Mouse (Mus musculus): ENCODE measurements at regions not wholly inside any gene's neighbourhood (a gene's known extent, or its start where the extent isn't known, plus 50 kb on each side); places are given as distances from the start of the nearest gene placed in this dataset.

DNA sequence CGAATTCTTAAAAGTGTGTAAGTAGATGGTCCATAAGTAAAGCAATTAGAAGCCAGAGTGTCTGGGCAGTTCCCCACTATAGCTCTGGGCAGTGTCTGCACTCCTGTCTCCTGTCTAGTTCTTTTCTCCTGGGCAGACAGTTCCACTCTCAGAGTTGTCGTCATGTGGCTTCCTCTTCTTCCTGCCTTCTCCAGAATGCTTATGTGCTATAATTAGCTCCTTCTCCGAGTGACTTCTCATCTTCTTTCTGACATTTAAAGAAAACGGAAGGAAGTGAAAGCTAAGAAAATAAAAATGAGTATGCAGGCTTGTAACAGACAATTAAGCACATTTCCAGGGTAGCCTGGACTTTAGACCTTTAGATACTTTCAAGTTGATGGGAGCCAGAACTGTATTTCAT is 155.1 kb upstream of the Tnfaip3 start:
- Histone ChIP-seq H3K9me3 (peaks cover 10% of the 10 kb centered on the region; the same call in 1 of the 2 replicates), H3K4me3 (replicated peaks) (peak overlapping the region; percentile 80), H3K36me3 (replicated peaks; ENCODE audit: low read length) (peaks cover 14% of the 10 kb centered on the region), H3K27me3 (replicated peaks) (no peaks in the 10 kb centered on the region), H3K4me1 (peaks cover 77% of the 10 kb centered on the region)
- no peak for TF ChIP-seq FLI1 (IDR thresholded peaks at IDR 0.05; ENCODE audit: low read length)
- no peak for TF ChIP-seq GATA1 (IDR thresholded peaks at IDR 0.05; ENCODE audit: borderline replicate concordance, low read length)

- H3K4me1 ChIP-seq: peaks cover 79% of the 10 kb centered on the region
- H3K36me3 ChIP-seq (replicated peaks; ENCODE audit: low read length): peaks cover 4% of the 10 kb centered on the region
- no peak overlapping the region for H3K4me3 ChIP-seq (replicated peaks)
- H3K9me3 ChIP-seq: 0 out of 2 replicates have a peak, but pooled peaks cover 2% of the 10 kb centered on the region
- TF ChIP-seq GATA1 (IDR thresholded peaks at IDR 0.05; ENCODE audit: borderline replicate concordance, low read length) (no peak), FLI1 (IDR thresholded peaks at IDR 0.05; ENCODE audit: low read length) (no peak)
- H3K27me3 ChIP-seq (replicated peaks): no peaks in the 10 kb centered on the region
Measured at GRCm38 (mm10) chr10:19169272-19169671, 153.8 kb upstream of the Tnfaip3 start.

DNA sequence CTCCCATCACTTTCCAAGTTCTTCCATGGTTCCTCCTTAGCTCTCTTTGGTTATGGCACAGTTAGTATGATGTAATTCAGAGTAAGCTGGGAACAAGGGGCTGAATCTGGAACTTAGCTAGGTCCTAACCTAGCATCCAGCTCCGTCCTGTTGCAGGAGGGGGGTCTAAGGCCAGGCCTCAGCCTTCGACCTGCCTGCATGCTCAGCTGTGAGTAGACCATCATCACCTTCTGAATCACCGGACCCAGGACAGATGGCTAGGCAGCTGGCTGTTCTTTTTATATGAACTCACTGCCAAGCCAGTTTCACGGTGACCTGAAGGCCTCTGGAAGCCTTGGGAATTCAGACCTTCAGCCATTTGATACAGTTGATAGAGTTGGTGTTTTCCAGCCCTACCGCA is 152.9 kb upstream of the Tnfaip3 start:
- TF ChIP-seq FLI1 (IDR thresholded peaks at IDR 0.05; ENCODE audit: low read length) (no peak), GATA1 (IDR thresholded peaks at IDR 0.05; ENCODE audit: borderline replicate concordance, low read length) (no peak)
- Histone ChIP-seq H3K36me3 (replicated peaks; ENCODE audit: low read length) (no peaks in the 10 kb centered on the region), H3K4me1 (peaks cover 79% of the 10 kb centered on the region), H3K27me3 (replicated peaks) (no peaks in the 10 kb centered on the region), H3K4me3 (replicated peaks) (peak overlapping the region; percentile 87), H3K9me3 (no peaks in the 10 kb centered on the region)

DNA sequence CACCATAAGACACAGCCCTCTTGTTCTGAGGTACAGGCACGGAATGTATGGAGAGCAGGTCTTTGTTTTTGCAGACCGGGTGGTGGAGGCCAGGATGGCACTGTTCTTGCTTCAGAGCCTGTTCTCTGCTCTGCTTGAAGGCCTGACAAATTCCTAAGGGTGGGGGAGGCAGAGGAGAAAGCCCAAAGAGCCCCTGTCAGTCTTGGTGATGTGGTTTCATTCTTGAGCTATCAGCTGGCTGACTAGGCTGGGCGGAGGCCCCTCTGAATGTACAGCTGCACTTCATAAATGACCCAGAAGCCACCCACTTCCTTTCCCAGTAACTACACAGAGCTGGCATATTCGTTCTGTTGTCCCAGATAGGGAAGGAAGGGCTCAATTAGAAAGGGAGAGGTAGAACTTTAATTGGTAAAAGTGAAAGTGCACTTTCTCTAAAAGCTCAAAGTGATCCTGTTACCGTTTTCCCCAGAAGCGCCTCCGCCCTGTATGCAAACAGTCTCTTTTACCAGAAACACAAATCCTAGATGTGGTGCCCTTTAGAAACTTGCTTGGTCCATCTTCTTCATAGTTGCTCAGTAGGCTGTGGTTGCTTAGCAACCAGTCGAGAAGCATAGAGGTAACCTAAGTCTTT is 152.3 kb upstream of the Tnfaip3 start:
- Histone ChIP-seq H3K36me3 (replicated peaks; ENCODE audit: low read length) (no peaks in the 10 kb centered on the region), H3K4me1 (peaks cover 76% of the 10 kb centered on the region), H3K27me3 (replicated peaks) (no peaks in the 10 kb centered on the region), H3K4me3 (replicated peaks) (peak overlapping the region; percentile 87), H3K9me3 (no peaks in the 10 kb centered on the region)
- TF ChIP-seq FLI1 (IDR thresholded peaks at IDR 0.05; ENCODE audit: low read length) (no peak), GATA1 (IDR thresholded peaks at IDR 0.05; ENCODE audit: borderline replicate concordance, low read length) (no peak)

DNA sequence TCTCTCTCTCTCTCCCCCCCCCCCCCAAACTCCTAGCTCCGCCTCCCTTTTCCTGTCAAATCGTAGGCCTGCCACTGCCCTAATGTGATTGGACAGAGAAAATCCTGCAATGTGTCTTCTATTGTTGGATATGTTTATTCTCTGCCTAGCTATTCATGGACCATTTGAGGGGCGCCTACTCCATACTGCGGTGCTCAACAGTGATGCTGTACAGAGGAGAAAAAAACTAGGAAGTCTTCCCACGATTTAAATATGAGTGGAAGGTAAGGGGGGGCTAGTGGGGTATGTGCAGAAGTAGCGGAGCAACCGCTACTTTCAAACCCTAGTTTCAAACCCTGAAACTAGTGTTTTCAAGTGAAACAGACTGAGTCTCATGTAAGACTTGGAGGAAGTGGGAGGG is 151.6 kb upstream of the Tnfaip3 start:
- Histone ChIP-seq H3K9me3 (no peaks in the 10 kb centered on the region), H3K4me1 (peaks cover 72% of the 10 kb centered on the region), H3K36me3 (replicated peaks; ENCODE audit: low read length) (no peaks in the 10 kb centered on the region), H3K27me3 (replicated peaks) (no peaks in the 10 kb centered on the region), H3K4me3 (replicated peaks) (peak overlapping the region; percentile 87)
- TF ChIP-seq GATA1 (IDR thresholded peaks at IDR 0.05; ENCODE audit: borderline replicate concordance, low read length) (no peak), FLI1 (IDR thresholded peaks at IDR 0.05; ENCODE audit: low read length) (no peak)

DNA sequence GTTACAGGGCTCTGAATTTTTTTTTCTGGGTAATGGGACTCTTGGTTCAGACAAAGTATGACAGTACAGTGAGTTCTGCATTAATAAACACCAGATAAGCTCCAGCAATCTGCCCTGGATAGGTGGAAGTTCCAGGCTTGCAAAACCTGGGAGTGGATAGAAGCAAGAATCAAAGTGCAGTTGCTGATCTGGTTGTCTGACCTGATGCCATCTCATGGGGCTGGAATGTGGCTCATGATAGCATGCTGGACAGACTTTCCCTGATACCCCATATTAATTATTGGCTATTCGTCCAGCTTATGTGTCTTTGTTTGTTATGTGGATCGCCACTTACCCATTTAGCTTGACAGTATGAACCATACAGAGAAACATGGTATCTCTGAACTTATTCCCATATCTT is 146.6 kb upstream of the Tnfaip3 start:
- H3K4me1 ChIP-seq: peaks cover 50% of the 10 kb centered on the region
- H3K4me3 ChIP-seq (replicated peaks): no peak overlapping the region
- TF ChIP-seq GATA1 (IDR thresholded peaks at IDR 0.05; ENCODE audit: borderline replicate concordance, low read length) (no peak), FLI1 (IDR thresholded peaks at IDR 0.05; ENCODE audit: low read length) (no peak)
- no peaks in the 10 kb centered on the region for H3K36me3 ChIP-seq (replicated peaks; ENCODE audit: low read length)
- H3K9me3 ChIP-seq: no peaks in the 10 kb centered on the region
- H3K27me3 ChIP-seq (replicated peaks): no peaks in the 10 kb centered on the region

- TF ChIP-seq GATA1 (IDR thresholded peaks at IDR 0.05; ENCODE audit: borderline replicate concordance, low read length) (no peak), FLI1 (IDR thresholded peaks at IDR 0.05; ENCODE audit: low read length) (no peak)
- H3K9me3 ChIP-seq: no peaks in the 10 kb centered on the region
- no peaks in the 10 kb centered on the region for H3K36me3 ChIP-seq (replicated peaks; ENCODE audit: low read length)
- H3K27me3 ChIP-seq (replicated peaks): no peaks in the 10 kb centered on the region
- H3K4me3 ChIP-seq (replicated peaks): no peak overlapping the region
- H3K4me1 ChIP-seq: peaks cover 44% of the 10 kb centered on the region
Measured at GRCm38 (mm10) chr10:19161149-19161548, 145.7 kb upstream of the Tnfaip3 start.

DNA sequence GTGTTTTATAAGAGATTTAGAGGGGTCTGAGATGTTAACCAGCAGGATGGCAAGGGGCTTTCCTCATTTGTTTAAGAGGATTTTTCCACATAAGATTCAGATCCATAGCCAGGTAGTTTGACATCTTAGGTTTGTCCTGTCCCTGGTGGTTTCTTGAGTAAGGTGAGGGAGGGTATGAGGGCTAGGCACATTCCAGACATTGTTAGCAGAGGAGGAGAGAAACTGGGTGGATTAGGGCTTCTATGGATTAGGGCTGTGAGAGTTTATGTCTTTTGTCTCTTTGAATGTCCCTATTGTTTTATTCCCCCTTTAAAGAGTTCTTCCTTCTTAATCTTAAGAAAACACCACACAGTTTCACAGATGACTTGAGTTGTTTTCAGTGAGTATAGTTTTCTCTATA is 138.6 kb upstream of the Tnfaip3 start:
- TF ChIP-seq GATA1 (IDR thresholded peaks at IDR 0.05; ENCODE audit: borderline replicate concordance, low read length): no peak
- TF ChIP-seq FLI1 (IDR thresholded peaks at IDR 0.05; ENCODE audit: low read length): no peak
- no peaks in the 10 kb centered on the region for H3K27me3 ChIP-seq (replicated peaks)
- H3K36me3 ChIP-seq (replicated peaks; ENCODE audit: low read length): no peaks in the 10 kb centered on the region
- H3K9me3 ChIP-seq: no peaks in the 10 kb centered on the region
- no peak overlapping the region for H3K4me3 ChIP-seq (replicated peaks)
- H3K4me1 ChIP-seq: peaks cover 43% of the 10 kb centered on the region

DNA sequence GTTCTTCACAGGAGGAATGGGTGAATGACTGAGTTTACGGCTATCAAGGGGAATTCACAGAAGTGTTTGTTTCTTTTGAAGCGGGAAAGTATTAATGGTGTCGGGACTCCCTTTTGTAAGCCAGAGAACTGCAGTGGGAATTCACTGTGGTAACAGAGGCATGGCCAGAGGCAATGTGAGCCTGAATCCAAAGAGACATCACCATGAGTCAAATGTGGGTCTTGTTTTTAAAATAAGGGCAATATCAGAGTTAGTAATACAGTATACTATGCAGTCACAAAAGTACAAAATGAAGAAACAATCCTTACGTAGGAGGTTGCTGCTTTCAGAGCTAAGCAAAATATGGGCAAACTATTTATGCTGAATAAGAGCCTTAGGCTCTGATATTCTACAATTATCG is 137.3 kb upstream of the Tnfaip3 start:
- H3K4me3 ChIP-seq (replicated peaks): no peak overlapping the region
- H3K4me1 ChIP-seq: peaks cover 40% of the 10 kb centered on the region
- H3K27me3 ChIP-seq (replicated peaks): no peaks in the 10 kb centered on the region
- no peaks in the 10 kb centered on the region for H3K9me3 ChIP-seq
- no peaks in the 10 kb centered on the region for H3K36me3 ChIP-seq (replicated peaks; ENCODE audit: low read length)
- TF ChIP-seq GATA1 (IDR thresholded peaks at IDR 0.05; ENCODE audit: borderline replicate concordance, low read length): no peak
- TF ChIP-seq FLI1 (IDR thresholded peaks at IDR 0.05; ENCODE audit: low read length): no peak

- TF ChIP-seq FLI1 (IDR thresholded peaks at IDR 0.05; ENCODE audit: low read length): no peak
- TF ChIP-seq GATA1 (IDR thresholded peaks at IDR 0.05; ENCODE audit: borderline replicate concordance, low read length): no peak
- H3K4me1 ChIP-seq: peaks cover 29% of the 10 kb centered on the region
- H3K9me3 ChIP-seq: no peaks in the 10 kb centered on the region
- no peaks in the 10 kb centered on the region for H3K36me3 ChIP-seq (replicated peaks; ENCODE audit: low read length)
- no peak overlapping the region for H3K4me3 ChIP-seq (replicated peaks)
- no peaks in the 10 kb centered on the region for H3K27me3 ChIP-seq (replicated peaks)
Measured at GRCm38 (mm10) chr10:19150766-19151165, 135.3 kb upstream of the Tnfaip3 start.
